Mouse (Mus musculus) E14TG2a.4 (cell line): ENCODE data around the gene Slc35b4.

ENCODE experiments used
- CTCF ChIP-seq: conservative IDR thresholded peaks from 2 replicates; pipeline ENCODE4 v1.5.1; 2014; ENCODE audit warnings: low read length
- NANOG ChIP-seq: IDR thresholded peaks from 2 replicates; pipeline ENCODE4 v1.6.1; 2014; ENCODE audit warnings: borderline replicate concordance, low read length, mixed read lengths

- TF ChIP-seq CTCF = no peak
- TF ChIP-seq NANOG = no peak
These were observed 26.6 kb upstream of the Slc35b4 start for GRCm38 (mm10) chr6:34203503-34203902.
